In the genomic region with DNA sequence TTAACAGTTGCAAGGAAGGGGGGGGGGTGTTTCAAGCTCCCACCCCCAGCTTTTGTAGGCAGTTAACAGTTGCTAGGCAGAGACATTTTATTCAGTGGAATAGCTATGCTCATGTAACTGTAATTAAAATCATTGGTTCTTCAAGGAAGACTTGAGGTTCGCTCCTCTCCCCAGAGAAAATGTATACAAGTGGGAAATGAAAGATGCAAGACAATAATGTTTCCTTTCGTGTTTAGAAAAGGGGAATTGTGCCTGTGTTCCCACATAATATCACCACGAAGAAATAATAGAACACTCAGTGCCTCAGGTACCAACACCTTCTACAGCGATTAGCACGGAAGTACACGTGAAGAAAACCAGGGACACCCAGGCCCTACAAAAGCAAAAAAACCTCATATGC, we compare ENCODE assay signal across 8 mouse cellular contexts. TPM values are rescaled to one million over a fixed set of nuclear protein-coding genes. Genes with fewer than 3 reads are reported as not detected.
DNase-seq lines count a peak whose midpoint lies in the region; ATAC-seq and TF ChIP-seq lines count a peak whose summit lies in the region.

A gene (plus strand): TSS at position 301 of the 400 bp plus-strand sequence.

- no peak for TF ChIP-seq POLR2A in heart, adult 2 months (IDR thresholded peaks at IDR 0.05; ENCODE audit: insufficient read depth, low read depth, low read length)

- H3K36me3 ChIP-seq in heart, adult 2 months (ENCODE audit: control insufficient read depth, insufficient read depth, low read length) = no peaks in the 10 kb centered on the region
- H3K36me3 ChIP-seq in G1E (replicated peaks) = no peaks in the 10 kb centered on the region
- H3K36me3 ChIP-seq in heart, embryonic 10.5 days = no peaks in the 10 kb centered on the region
- H3K36me3 ChIP-seq in neural tube, embryonic 12.5 days = no peaks in the 10 kb centered on the region

- H3K4me2 ChIP-seq in neural tube, embryonic 12.5 days (replicated peaks) = peak within 1 kb of the TSS; percentile 75

- peak within 1 kb of the TSS; percentile 93 for H3K27ac ChIP-seq in heart, adult 2 months
- peak within 1 kb of the TSS; percentile 97 for H3K27ac ChIP-seq in heart, embryonic 10.5 days
- 0 out of 2 replicates have a peak within 1 kb of the TSS, but pooled peaks have one; percentile 16 for H3K27ac ChIP-seq in neural tube, embryonic 12.5 days

- no peak for TF ChIP-seq EP300 in heart, adult 2 months (IDR thresholded peaks at IDR 0.05; ENCODE audit: insufficient read depth, low read depth, low read length)

- intact Hi-C loops in heart, adult 2 months (cut with DNase I) = loop anchor here (2.0 to 5.0 kb wide), 2 partner anchors 44 to 56 kb away; a partner anchor contains a TSS

- no peak for ATAC-seq in G1E (ENCODE audit: extremely low read depth, insufficient number of reproducible peaks, low FRiP score, poor library complexity, severe bottlenecking)
- no peak for ATAC-seq in neural tube, embryonic 12.5 days (ENCODE audit: low FRiP score, low read depth)

- WGBS in heart, adult 2 months = 71% methylated on average over 6 of the region's 6 CpGs
- WGBS in heart, embryonic 10.5 days = 66% methylated on average over 6 of the region's 6 CpGs
- 71% methylated on average over 6 of the region's 6 CpGs for WGBS in neural tube, embryonic 12.5 days

- TF ChIP-seq CTCF in heart, adult 2 months (IDR thresholded peaks at IDR 0.05) = no peak
- TF ChIP-seq CTCF in G1E (IDR thresholded peaks at IDR 0.05; ENCODE audit: low read depth, low read length) = no peak

- peak within 1 kb of the TSS; percentile 80 for H3K9ac ChIP-seq in heart, adult 2 months (ENCODE audit: low read depth, low read length)
- H3K9ac ChIP-seq in neural tube, embryonic 12.5 days = peak within 1 kb of the TSS; percentile 77

- H3K27me3 ChIP-seq in heart, adult 2 months (ENCODE audit: control insufficient read depth, insufficient read depth, low read length) = no peaks in the 10 kb centered on the region
- no peaks in the 10 kb centered on the region; the same call in 1 of the 2 replicates for H3K27me3 ChIP-seq in G1E (ENCODE audit: insufficient read depth, low read length)
- H3K27me3 ChIP-seq in heart, embryonic 10.5 days (ENCODE audit: insufficient read depth, poor library complexity, severe bottlenecking) = no peaks in the 10 kb centered on the region
- H3K27me3 ChIP-seq in neural tube, embryonic 12.5 days (replicated peaks) = no peaks in the 10 kb centered on the region

- H3K79me2 ChIP-seq in heart, adult 2 months (replicated peaks; ENCODE audit: control insufficient read depth, insufficient read depth, low read length) = no peaks in the 10 kb centered on the region

- no peak for DNase-seq in heart, adult 2 months
- DNase-seq in heart, adult 11 months = no peak
- DNase-seq in G1E (ENCODE audit: low spot score) = no peak
- no peak for DNase-seq in heart, embryonic 10.5 days (ENCODE audit: low spot score)
- DNase-seq in layer of hippocampus, postnatal 36 days = no peak
- no peak for DNase-seq in ovary, postnatal 36 days (ENCODE audit: low spot score)
- DNase-seq in spleen, postnatal 36 days (ENCODE audit: low spot score in 2 of 2) = no peak

- H3K4me1 ChIP-seq in heart, adult 2 months (ENCODE audit: control insufficient read depth, insufficient read depth, low read length) = peaks cover 2% of the 10 kb centered on the region; the same call in 1 of the 2 replicates
- peaks cover 34% of the 10 kb centered on the region for H3K4me1 ChIP-seq in G1E (ENCODE audit: insufficient read depth, low read depth, low read length)
- H3K4me1 ChIP-seq in heart, embryonic 10.5 days = 0 out of 2 replicates have a peak, but pooled peaks cover 7% of the 10 kb centered on the region
- peaks cover 9% of the 10 kb centered on the region for H3K4me1 ChIP-seq in neural tube, embryonic 12.5 days

- no peaks in the 10 kb centered on the region for H3K9me3 ChIP-seq in G1E (replicated peaks)
- no peaks in the 10 kb centered on the region for H3K9me3 ChIP-seq in heart, embryonic 10.5 days
- H3K9me3 ChIP-seq in neural tube, embryonic 12.5 days = no peaks in the 10 kb centered on the region

- peak within 1 kb of the TSS; percentile 86 for H3K4me3 ChIP-seq in heart, adult 2 months
- peak within 1 kb of the TSS; percentile 88 for H3K4me3 ChIP-seq in G1E (ENCODE audit: low read depth, low read length)
- H3K4me3 ChIP-seq in heart, embryonic 10.5 days = peak within 1 kb of the TSS; percentile 89
- peak within 1 kb of the TSS; percentile 61 for H3K4me3 ChIP-seq in neural tube, embryonic 12.5 days

RNA-seq across cellular contexts. Expression of the gene that starts here (rescaled TPM):
- total RNA-seq in heart, adult 2 months (2021) = 10 to 100 TPM; 34.6 to 38.7 TPM
- 10.2 and 10.5 TPM in 2 replicates for polyA plus RNA-seq in heart, adult 2 months (2012; rRNA removed)
- 8.5 and 13.0 TPM in 2 replicates for total RNA-seq in G1E (2014; fragmentation: Nextera tagmentation)
- total RNA-seq in G1E (2017) = 8.7 and 14.6 TPM in 2 replicates
- 11.1 and 16.0 TPM in 2 replicates for polyA plus RNA-seq in G1E (2012)
- 3.5 and 7.3 TPM in 2 replicates for polyA plus RNA-seq in heart, embryonic 10.5 days (2016; fragmentation: Nextera tagmentation; extraction: Ambion mirVana)
- 10 to 100 TPM; 16.0 to 17.9 TPM for total RNA-seq in layer of hippocampus, postnatal 36 days (2021)
- polyA plus RNA-seq in neural tube, embryonic 12.5 days (2016; fragmentation: Nextera tagmentation; extraction: Ambion mirVana) = 5.7 TPM in 2 replicates

Comparison
In these comparisons a context has a peak if more than half of its experiments do, and no peak if none do; other contexts are left out.
1. H3K27ac ChIP-seq: peak in every context shown above with its lines; median percentile 97 in heart, embryonic 10.5 days; 93 in heart, adult 2 months; 16 in neural tube, embryonic 12.5 days.